Mouse (Mus musculus) ES-E14 (cell line): Measurements from ENCODE around the gene Phf21a. TPM values are rescaled to one million over a fixed set of nuclear protein-coding genes. Genes with fewer than 3 reads are reported as not detected.
A peak's percentile ranks its signal among the peaks of the same experiment; 100 is the strongest.

Experiments
- DNase-seq: peaks from one replicate; pipeline ENCODE4 v3.0.0-alpha.2; 2013; ENCODE audit warnings: low read depth, low spot score
- H3K27ac ChIP-seq: 2 replicates; pipeline ENCODE4 v1.5.1; 2012; ENCODE audit warnings: low read depth, mild to moderate bottlenecking, low read length, moderate library complexity, mixed read lengths; ENCODE audit not compliant: poor library complexity, insufficient read depth, severe bottlenecking
- H3K36me3 ChIP-seq: 2 replicates; pipeline ENCODE4 v1.6.1; 2012; ENCODE audit warnings: mild to moderate bottlenecking, low read length, moderate library complexity, mixed read lengths; ENCODE audit not compliant: control insufficient read depth, poor library complexity, insufficient read depth, severe bottlenecking
- H3K4me1 ChIP-seq, 2 experiments: fragments of 150-350 bp in 1 of 2; sonication (generic) in 1 of 2; 2 replicates each; pipeline ENCODE4 v1.6.1; 2012; ENCODE audit warnings: low read length in 2 of 2, mild to moderate bottlenecking in 1 of 2, mixed read lengths in 1 of 2; ENCODE audit not compliant: control insufficient read depth in 2 of 2, insufficient read depth in 2 of 2, poor library complexity in 1 of 2
- H3K4me3 ChIP-seq, 2 experiments: fragments of 150-350 bp in 1 of 2; sonication (generic) in 1 of 2; 2 replicates each; pipeline ENCODE4 v1.5.1; 2012; ENCODE audit warnings: low read length in 2 of 2, low read depth in 1 of 2, mild to moderate bottlenecking in 1 of 2, mixed read lengths in 1 of 2; ENCODE audit not compliant: insufficient read depth in 1 of 2, poor library complexity in 1 of 2, severe bottlenecking in 1 of 2
- H3K9ac ChIP-seq: 2 replicates; pipeline ENCODE4 v1.6.1; 2012; ENCODE audit warnings: low read depth, mild to moderate bottlenecking, low read length, mixed read lengths; ENCODE audit not compliant: poor library complexity, insufficient read depth, severe bottlenecking
- H3K9me3 ChIP-seq: fragments of 150-350 bp; sonication (generic); 2 replicates; pipeline ENCODE4 v1.6.1; 2012; ENCODE audit warnings: low read depth, mild to moderate bottlenecking, low read length; ENCODE audit not compliant: control insufficient read depth, insufficient read depth
- CHD2 ChIP-seq: IDR thresholded peaks from 2 replicates; pipeline ENCODE4 v1.6.1; 2014; ENCODE audit warnings: mild to moderate bottlenecking, low read depth, low read length, inconsistent platforms
- HCFC1 ChIP-seq: IDR thresholded peaks from 2 replicates; pipeline ENCODE4 v1.6.1; 2012; ENCODE audit warnings: low read length, inconsistent platforms, borderline replicate concordance; ENCODE audit not compliant: insufficient read depth
- MAFK ChIP-seq: IDR thresholded peaks from 2 replicates; pipeline ENCODE4 v1.6.1; 2014; ENCODE audit warnings: mild to moderate bottlenecking, low read depth, low read length, inconsistent platforms; ENCODE audit not compliant: insufficient read depth
- ZC3H11A ChIP-seq: IDR thresholded peaks from 2 replicates; pipeline ENCODE4 v1.6.1; 2012; ENCODE audit warnings: low read depth, mild to moderate bottlenecking, inconsistent platforms, low read length, borderline replicate concordance
- ZNF384 ChIP-seq: IDR thresholded peaks from 2 replicates; pipeline ENCODE4 v1.6.1; 2012; ENCODE audit warnings: low read depth, low read length, inconsistent platforms
- in situ Hi-C, 2 experiments: fragments of 600-800 bp; cut with MboI; formaldehyde crosslinking; loops; one replicate each; pipeline ENCODE4 v1.15.1; 2025; ENCODE audit warnings: low sequenced_read_pairs in 2 of 2, inconsistent platforms in 1 of 2; ENCODE audit not compliant: unreplicated experiment in 2 of 2
- total RNA-seq: library from RNA; depleted of rRNA; stranded (reverse); fragments of 300-350 nt; gene quantifications from 2 replicates; pipeline ENCODE4 v1.2.3, GENCODE M21; 2012

Gene Phf21a
- total RNA-seq, 1 experiment: 23.5 TPM

GRCm38 (mm10) chr2:92184077-92184921, 91.4 kb downstream of the Phf21a start:
- Histone ChIP-seq H3K4me1 (peaks cover 2 to 4% of the 10 kb centered on the region in 2 experiments; a peak in 3 of 4 replicates), H3K4me3 (peak overlapping the region; percentile 77 to 87), H3K9ac (peak overlapping the region; percentile 81), H3K9me3 (no peaks in the 10 kb centered on the region), H3K36me3 (no peaks in the 10 kb centered on the region), H3K27ac (peak overlapping the region; percentile 86)
- in situ Hi-C loops: no loop called here
- no peak for DNase-seq
- TF ChIP-seq CHD2 (no peak), ZC3H11A (no peak), MAFK (no peak), ZNF384 (no peak), HCFC1 (no peak)

GRCm38 (mm10) chr2:92185062-92185765, 92.3 kb downstream of the Phf21a start:
- peak overlapping the region; percentile 81 for H3K9ac ChIP-seq
- peak overlapping the region; percentile 77 to 87 for H3K4me3 ChIP-seq
- TF ChIP-seq ZNF384 (peak; percentile 70; the same call in 1 of the 2 replicates), MAFK (no peak), CHD2 (no peak)
- no peaks in the 10 kb centered on the region for H3K36me3 ChIP-seq
- DNase-seq: no peak
- H3K4me1 ChIP-seq: peaks cover 3 to 4% of the 10 kb centered on the region in 2 experiments; a peak in 3 of 4 replicates
- H3K27ac ChIP-seq: peak overlapping the region; percentile 86
- in situ Hi-C loops: no loop called here
- H3K9me3 ChIP-seq: no peaks in the 10 kb centered on the region

- in situ Hi-C loops: no loop called here
- Histone ChIP-seq H3K27ac (no peak overlapping the region), H3K4me3 (peak overlapping the region; percentile 77 to 87), H3K4me1 (peaks cover 3 to 4% of the 10 kb centered on the region in 2 experiments; a peak in 3 of 4 replicates), H3K36me3 (no peaks in the 10 kb centered on the region), H3K9me3 (no peaks in the 10 kb centered on the region), H3K9ac (peak overlapping the region; percentile 81)
- DNase-seq: no peak
- TF ChIP-seq ZC3H11A (no peak), HCFC1 (no peak), MAFK (no peak), CHD2 (no peak), ZNF384 (no peak)
Observed at GRCm38 (mm10) chr2:92185766-92186450, 93.0 kb downstream of the Phf21a start.

- Histone ChIP-seq H3K4me3 (no peak overlapping the region), H3K4me1 (peaks cover 3 to 4% of the 10 kb centered on the region in 2 experiments; a peak in 2 of 4 replicates), H3K9me3 (no peaks in the 10 kb centered on the region), H3K27ac (no peak overlapping the region), H3K36me3 (no peaks in the 10 kb centered on the region), H3K9ac (no peak overlapping the region)
- TF ChIP-seq ZNF384: no peak
- no peak for TF ChIP-seq CHD2
- TF ChIP-seq ZC3H11A: no peak
- no peak for TF ChIP-seq MAFK
- no peak for TF ChIP-seq HCFC1
- in situ Hi-C loops: no loop called here
- DNase-seq: no peak
Observed at GRCm38 (mm10) chr2:92187061-92187460, 94.1 kb downstream of the Phf21a start.
